Mouse (Mus musculus): ENCODE data around the gene Oasl2.
"Not testable (repeated sequence)": the region's sequence is repeated elsewhere in the genome, so short reads cannot be mapped to it uniquely, and the experiment has no call there.

Oasl2 gene

GRCm38 (mm10) chr5:114896688-114897373, at the start of gene Oasl2:
Gene Oasl2, plus strand, starts transcription at chr5:114896936.
- peak; percentile 65 for DNase-seq (ENCODE audit: low read depth)

DNA sequence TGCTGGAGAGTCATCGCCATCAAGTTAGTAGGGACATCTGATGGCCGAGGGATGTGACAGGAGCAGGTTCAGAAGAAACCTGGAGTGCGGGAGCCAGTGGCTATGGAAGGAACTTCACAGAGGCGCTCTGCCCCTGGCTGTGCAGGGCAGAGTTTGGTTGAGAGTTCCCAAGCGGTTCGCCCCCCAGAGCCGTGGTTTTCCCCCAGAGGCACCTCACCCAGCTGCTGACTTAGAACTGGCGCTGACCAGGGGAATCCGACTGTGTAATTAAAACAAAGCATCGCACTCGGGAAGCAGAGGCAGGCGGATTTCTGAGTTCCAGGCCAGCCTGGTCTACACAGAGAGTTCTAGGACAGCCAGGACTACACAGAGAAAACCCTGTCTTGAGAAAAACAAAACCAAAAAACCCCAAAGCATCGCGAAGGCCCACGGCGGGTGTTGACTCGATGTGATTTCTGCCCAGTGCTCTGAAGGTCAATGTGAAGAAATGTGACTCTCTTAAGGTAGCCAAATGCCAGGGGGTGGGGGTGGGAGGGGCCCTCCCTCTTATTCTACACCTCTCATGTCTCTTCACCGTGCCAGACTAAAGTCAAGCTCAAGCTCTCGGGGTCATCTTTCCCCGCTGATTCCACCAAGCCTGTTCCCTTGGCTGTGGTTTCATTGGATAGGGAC, 45.0 kb upstream of the Oasl2 start:
- DNase-seq (ENCODE audit: low read depth), result no peak

- DNase-seq (ENCODE audit: low read depth), result not testable (repeated sequence)
Measured at GRCm38 (mm10) chr5:114853364-114853763, 43.4 kb upstream of the Oasl2 start, which contains the start of gene 4930519G04Rik. Gene 4930519G04Rik, plus strand, starts transcription at chr5:114853664.

DNA sequence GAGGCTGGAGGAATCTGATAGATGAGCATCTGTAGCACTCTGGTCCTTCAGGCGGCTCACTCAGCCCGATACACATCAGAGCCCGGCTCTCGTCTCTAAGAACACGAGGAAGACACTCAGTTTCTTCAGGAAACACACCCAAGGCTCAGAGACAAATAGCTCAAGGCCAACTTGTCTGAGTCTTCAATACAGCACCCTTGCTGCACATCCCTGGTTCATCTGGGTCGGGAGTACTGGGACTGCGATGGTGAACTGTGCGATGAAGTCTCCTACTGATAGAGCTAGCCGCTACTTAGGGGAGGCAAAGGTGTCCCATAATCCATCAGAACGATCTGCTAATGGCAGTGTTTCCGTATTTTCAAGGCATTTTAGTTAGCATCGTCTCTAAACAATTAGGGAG, 38.2 kb upstream of the Oasl2 start, which contains the start of gene Gm9936:
Gene Gm9936, minus strand, starts transcription at position 101 of the 400 bp plus-strand sequence.
- DNase-seq (ENCODE audit: low read depth), result no peak

GRCm38 (mm10) chr5:114859253-114859652, 37.5 kb upstream of the Oasl2 start:
- peak; percentile 87 for DNase-seq (ENCODE audit: low read depth)

- DNase-seq (ENCODE audit: low read depth), result no peak
Measured at GRCm38 (mm10) chr5:114861730-114862129, 35.0 kb upstream of the Oasl2 start.

DNA sequence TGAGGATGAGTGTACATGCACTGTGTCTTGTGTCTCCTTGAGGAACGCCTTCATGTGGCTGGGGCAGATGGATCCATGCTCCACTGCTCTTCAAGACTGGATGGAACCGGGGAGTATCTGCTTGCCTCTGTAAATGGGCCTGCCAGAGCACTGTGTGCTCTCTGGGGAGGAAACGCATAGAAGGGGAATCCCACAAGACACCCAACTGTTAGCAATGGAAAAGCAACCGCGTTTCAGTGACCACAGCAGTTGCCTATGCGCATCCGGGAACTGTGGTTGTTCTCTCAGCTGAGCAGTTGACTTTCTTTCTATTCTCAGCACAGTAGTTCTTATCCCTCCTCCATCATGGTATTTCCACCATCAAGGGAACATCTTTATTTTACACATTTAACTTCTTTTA, 31.9 kb upstream of the Oasl2 start:
- peak; percentile 71 for DNase-seq (ENCODE audit: low read depth)

DNA sequence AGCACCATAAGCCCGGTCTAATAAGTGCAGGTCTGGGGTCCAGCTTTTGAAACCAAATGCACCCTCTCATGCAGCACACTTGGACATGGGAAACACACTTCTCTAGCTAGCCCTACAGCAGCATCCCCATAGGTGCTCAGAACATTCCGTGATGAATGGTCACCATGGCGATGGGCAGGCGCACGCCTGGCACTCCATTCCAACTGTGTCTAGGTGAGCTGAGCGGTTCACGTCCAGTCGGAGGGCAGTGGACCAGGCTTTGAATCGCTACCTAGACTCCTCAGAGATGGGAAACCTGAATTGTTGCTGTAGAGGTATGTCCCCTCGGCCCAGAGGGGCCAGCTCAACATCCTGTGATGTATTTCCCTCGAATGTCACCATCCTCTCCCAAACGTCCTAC, 31.5 kb upstream of the Oasl2 start:
- no peak for DNase-seq (ENCODE audit: low read depth)

GRCm38 (mm10) chr5:114875858-114876257, 20.9 kb upstream of the Oasl2 start:
- DNase-seq (ENCODE audit: low read depth), result peak; percentile 58

GRCm38 (mm10) chr5:114876331-114876730, 20.4 kb upstream of the Oasl2 start:
- no peak for DNase-seq (ENCODE audit: low read depth)

DNA sequence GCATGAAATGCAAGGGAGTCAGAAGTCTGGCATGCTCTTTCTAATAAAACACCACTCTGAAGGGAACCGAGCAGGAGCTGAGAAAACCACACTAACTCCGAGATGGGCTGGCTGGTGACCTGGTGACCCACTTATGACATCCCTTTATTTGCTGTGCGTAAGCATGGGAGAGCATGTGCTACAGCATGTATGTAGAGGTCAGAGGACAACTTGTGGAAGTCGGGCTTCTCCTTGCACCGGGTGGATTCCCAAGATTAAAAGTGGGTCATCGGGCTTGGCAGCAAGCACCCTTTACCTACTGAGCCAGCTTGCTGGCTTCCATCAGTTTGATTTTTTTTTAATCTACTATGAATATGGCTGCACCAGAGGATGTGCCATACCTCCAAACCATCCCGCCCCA, 19.2 kb upstream of the Oasl2 start:
- no peak for DNase-seq (ENCODE audit: low read depth)

DNA sequence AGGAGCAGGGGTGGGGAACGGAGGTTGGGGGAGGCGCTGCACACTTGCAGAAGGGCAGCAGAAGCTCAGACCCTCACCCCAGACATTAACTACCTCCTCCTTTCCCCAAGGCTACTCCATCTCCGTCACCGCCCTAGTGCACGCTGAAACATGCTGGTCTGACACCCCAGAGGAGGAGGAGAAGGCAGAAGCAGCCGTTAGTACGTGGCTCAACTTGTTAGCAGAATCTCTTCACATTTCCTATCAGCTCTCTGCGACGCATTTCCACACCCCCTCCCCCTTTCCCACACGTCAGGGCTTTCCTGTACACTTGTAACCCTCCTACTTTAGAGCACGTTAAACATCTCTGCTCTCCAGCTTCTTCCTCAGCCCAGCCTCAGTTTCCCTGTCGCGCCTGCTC, 17.3 kb upstream of the Oasl2 start:
- no peak for DNase-seq (ENCODE audit: low read depth)

- not testable (repeated sequence) for DNase-seq (ENCODE audit: low read depth)
Measured at GRCm38 (mm10) chr5:114882319-114882718, 14.4 kb upstream of the Oasl2 start.

DNA sequence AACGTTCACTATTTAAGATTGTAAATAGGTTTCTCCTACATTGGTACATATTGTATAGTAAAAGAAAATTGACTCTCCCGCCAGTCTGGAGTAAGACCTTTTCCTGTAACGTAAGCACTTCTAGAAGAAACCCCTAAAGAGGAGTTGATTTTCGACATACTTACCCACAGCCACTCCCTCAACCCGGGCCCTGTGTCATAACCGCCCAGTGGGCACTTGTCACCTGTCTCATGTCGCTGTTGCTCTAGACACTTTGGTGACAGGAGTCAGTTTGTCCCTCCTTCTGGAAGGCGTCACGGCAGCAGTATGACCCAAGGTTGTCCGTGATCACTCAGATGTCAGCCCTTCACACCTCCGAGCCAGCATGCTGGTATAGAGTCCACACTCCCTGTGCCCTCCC, 13.7 kb upstream of the Oasl2 start:
- no peak for DNase-seq (ENCODE audit: low read depth)

DNA sequence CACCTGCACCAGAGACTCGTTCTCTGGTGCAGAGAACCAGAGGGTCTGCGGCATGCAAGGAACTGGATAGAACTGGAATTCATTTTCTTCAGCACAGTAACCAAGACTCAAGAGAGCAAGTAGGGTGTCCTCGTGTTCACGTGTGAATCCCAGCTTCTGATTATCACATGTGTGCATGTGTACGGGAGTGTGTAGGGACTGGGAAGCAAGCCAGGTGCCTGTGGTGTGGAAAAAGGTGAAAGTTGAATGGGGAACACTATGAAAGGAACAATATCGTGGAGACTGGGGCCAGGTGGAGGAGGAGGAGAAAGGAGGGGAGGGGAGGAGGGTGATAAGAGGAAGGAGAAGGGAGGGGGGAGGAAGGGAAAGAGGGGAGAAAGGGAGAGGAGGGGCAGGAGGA, 9.9 kb upstream of the Oasl2 start:
- DNase-seq (ENCODE audit: low read depth), result no peak

DNA sequence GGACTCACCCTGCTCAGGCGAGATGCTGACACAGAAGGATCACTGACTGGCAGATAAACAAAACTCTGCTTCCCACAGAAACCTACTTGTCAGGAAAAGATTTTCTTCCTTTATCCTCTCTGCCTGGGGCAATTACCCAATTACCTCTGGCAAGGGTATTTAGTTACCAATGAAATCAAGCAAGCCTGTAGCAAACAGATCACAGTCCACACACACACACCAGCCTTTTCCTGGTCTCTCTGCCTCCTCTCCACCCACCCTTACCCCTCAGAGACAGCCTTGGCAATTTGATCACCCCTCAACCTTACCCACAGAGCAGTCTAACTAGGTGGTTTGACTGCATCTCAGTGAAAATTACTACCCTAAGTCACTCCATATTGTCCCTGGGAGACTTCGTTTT, 7.7 kb upstream of the Oasl2 start:
- no peak for DNase-seq (ENCODE audit: low read depth)

DNA sequence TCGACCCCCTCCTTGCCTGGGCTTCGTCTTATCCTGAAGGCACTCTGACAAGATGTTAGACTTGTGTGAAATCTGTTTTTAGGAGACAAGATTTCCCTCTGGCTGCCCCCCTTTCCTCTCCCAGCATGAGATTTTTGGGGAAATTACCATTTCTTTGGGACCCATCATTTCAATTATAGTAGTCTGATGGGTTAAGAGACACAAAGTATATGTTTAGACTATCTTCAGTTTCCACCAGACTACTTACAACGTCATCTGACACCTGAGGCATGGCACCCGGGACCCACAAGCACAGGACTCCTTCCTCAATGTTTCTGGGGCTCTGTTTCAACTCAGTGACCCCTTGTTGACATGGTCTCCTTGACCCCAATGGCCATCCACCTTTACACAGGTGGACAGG, 1.2 kb upstream of the Oasl2 start:
- DNase-seq (ENCODE audit: low read depth), result no peak

DNA sequence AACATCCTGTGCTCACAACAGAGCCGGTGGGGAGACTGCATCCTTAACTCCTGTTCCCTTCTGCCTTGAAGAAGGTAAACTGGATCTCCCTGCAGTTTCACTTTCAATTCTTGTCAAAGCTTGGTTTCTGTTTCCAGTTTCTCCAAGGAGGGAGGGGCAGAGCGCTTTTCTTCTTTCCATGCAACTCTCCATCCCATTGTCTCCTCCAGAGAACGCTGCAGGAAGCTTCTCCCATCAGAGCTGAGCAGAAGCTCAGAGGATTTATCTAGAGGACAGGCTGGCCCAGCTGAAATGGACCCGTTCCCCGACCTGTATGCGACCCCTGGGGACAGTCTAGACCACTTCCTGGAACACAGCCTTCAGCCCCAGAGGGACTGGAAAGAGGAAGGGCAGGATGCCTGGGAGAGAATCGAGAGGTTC, 648 bp downstream of the Oasl2 start:
- peak; percentile 81 for DNase-seq (ENCODE audit: low read depth)

DNA sequence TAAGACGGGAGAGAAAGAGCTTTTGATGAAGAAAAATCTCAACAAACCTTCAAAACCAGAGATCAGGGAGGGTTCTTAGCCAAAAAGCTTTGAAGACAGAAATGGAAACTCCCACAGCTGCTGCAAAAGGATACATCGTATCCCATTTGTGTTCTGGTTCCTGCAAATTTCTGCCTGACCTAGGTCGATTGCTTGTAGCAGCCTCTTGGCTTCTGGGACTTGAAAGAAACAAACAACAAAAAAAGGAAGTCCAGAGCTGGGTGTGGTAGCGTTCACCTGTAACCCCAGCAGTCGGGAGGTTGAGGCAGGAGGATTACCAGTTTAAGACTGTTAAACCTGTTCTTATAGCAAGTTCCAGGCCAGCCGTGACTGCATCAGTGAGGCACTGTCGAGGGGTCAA, 2.1 kb downstream of the Oasl2 start:
- peak; percentile 33 for DNase-seq (ENCODE audit: low read depth)

GRCm38 (mm10) chr5:114902413-114902812, 5.7 kb downstream of the Oasl2 start:
- peak; percentile 79 for DNase-seq (ENCODE audit: low read depth)

- DNase-seq (ENCODE audit: low read depth), result no peak
Measured at GRCm38 (mm10) chr5:114908598-114909305, 12.0 kb downstream of the Oasl2 start.

GRCm38 (mm10) chr5:114913686-114914085, 16.9 kb downstream of the Oasl2 start:
- no peak for DNase-seq (ENCODE audit: low read depth)

DNA sequence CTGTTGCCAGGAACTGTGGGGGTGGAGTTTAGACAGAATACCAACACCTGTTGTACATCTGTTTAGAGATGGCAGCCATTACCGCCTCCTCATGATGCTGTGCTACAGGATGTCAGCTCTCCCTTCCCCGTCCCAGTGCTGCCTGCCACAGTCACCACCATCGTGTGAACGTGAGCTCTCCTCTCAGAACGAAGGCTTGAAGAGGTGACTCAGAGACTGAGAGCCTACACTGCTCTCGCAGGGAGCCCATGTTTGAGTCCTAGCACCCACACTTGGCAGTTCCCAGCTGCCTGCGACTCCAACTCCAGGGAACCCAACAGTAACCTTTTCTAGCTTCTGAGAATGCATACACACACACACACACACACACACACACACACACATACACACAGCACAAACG, 18.1 kb downstream of the Oasl2 start:
- no peak for DNase-seq (ENCODE audit: low read depth)
